In the genomic region with DNA sequence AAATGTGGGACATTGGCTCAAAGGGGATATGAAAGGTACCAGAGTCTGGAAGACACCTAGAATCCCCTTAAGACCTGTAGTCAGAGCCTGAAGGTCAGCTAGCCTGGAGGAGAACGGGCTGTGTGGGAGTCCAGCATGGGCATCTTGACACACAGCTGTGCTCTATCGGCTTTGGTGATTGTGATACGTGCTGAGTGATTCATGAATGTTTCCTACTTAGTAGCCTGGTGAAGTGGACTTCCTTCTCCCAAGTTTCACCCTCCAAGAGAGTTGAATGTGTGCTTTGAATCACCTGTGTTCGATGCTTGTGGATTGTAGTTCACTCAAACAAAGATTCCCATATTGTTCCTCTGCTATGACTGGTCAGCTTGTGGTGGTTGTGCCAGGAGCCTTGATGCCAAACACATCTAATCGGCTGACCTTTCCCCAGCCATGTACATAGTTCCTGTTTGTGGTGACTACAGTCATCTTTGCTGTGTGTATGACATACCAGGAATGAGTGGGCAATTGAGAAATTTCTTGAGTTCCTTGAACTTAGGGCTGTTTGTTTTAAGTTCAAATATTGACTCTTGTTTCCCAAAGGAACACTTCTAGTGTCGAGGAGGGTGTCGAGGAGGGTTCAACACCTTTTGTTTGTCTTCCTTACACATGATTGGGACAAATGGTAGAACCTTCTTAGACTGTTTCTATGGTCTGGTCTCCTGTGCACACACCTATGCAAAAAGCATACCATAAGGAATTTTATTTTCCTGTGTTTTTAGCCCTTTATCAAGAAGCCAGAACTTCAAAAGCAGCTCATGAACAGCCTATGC, we compare ENCODE assay signal across 12 mouse cellular contexts.
DNase-seq lines count a peak whose midpoint lies in the region; ATAC-seq and TF ChIP-seq lines count a peak whose summit lies in the region.
"Had no signal": no experiment of that assay in that cellular context is flagged by ENCODE, and none has a peak within 500 bp of the region (broad histone marks: within the 10 kb centered on the region; RNA-seq: fewer than 3 reads in every experiment).

No protein-coding gene starts in this region.

- DNase-seq in spleen, adult 2 months (ENCODE audit: low read depth in 1 of 2, low spot score in 2 of 2) = no peak
- DNase-seq in spleen, postnatal 10 days (ENCODE audit: low spot score in 2 of 2) = no peak
- DNase-seq in lung, postnatal 4 days = peak; percentile 59 to 62
- no peak for DNase-seq in left cerebral cortex, postnatal 10 days (ENCODE audit: extremely low spot score in 1 of 2, low spot score in 2 of 2)
- DNase-seq: gastrocnemius, postnatal 14 days; heart, postnatal 10 days had no signal

- H3K36me3 ChIP-seq in spleen, adult 2 months (ENCODE audit: control insufficient read depth, insufficient read depth, low read length) = no peaks in the 10 kb centered on the region
- no peaks in the 10 kb centered on the region for H3K36me3 ChIP-seq in neural tube, embryonic 15.5 days
- H3K36me3 ChIP-seq in intestine, embryonic 15.5 days = no peaks in the 10 kb centered on the region
- H3K36me3 ChIP-seq: forebrain, embryonic 10.5 days; limb, embryonic 15.5 days had no signal

- WGBS in spleen, adult 2 months = 62% methylated on average over 7 of the region's 7 CpGs
- 83% methylated on average over 7 of the region's 7 CpGs for WGBS in neural tube, embryonic 15.5 days
- 66% methylated on average over 7 of the region's 7 CpGs for WGBS in intestine, embryonic 15.5 days

- peak; percentile 89 for ATAC-seq in granulocyte monocyte progenitor cell, adult 5-6 weeks (replicated peaks; ENCODE audit: poor library complexity, severe bottlenecking)
- ATAC-seq in neural tube, embryonic 15.5 days (ENCODE audit: low FRiP score) = no peak
- no peak for ATAC-seq in intestine, embryonic 15.5 days
- ATAC-seq: intestine, embryonic 16.5 days had no signal

- peaks cover 25% of the 10 kb centered on the region for H3K4me1 ChIP-seq in spleen, adult 2 months (ENCODE audit: control insufficient read depth, insufficient read depth, insufficient read length)
- H3K4me1 ChIP-seq in neural tube, embryonic 15.5 days = no peaks in the 10 kb centered on the region
- H3K4me1 ChIP-seq in intestine, embryonic 15.5 days (replicated peaks) = no peaks in the 10 kb centered on the region
- H3K4me1 ChIP-seq: limb, embryonic 15.5 days had no signal

- no peak overlapping the region for H3K4me2 ChIP-seq in neural tube, embryonic 15.5 days
- no peak overlapping the region for H3K4me2 ChIP-seq in intestine, embryonic 15.5 days (replicated peaks)
- H3K4me2 ChIP-seq: limb, embryonic 15.5 days had no signal

- H3K27ac ChIP-seq in spleen, adult 2 months (ENCODE audit: insufficient read depth, low read length) = peak overlapping the region; percentile 6; the same call in 1 of the 2 replicates
- H3K27ac ChIP-seq in neural tube, embryonic 15.5 days (replicated peaks) = no peak overlapping the region
- H3K27ac ChIP-seq in intestine, embryonic 15.5 days = no peak overlapping the region
- H3K27ac ChIP-seq: forebrain, embryonic 10.5 days; limb, embryonic 15.5 days had no signal

- H3K9ac ChIP-seq in neural tube, embryonic 15.5 days (replicated peaks) = no peak overlapping the region
- H3K9ac ChIP-seq in intestine, embryonic 15.5 days = no peak overlapping the region
- H3K9ac ChIP-seq: limb, embryonic 15.5 days had no signal

- intact Hi-C loops in left cerebral cortex, postnatal 10 days (cut with DNase I) = no loop called here

- no peaks in the 10 kb centered on the region for H3K9me3 ChIP-seq in neural tube, embryonic 15.5 days (replicated peaks)
- no peaks in the 10 kb centered on the region for H3K9me3 ChIP-seq in intestine, embryonic 15.5 days
- H3K9me3 ChIP-seq: forebrain, embryonic 10.5 days; limb, embryonic 15.5 days had no signal

- TF ChIP-seq POLR2A in spleen, adult 2 months (IDR thresholded peaks at IDR 0.05; ENCODE audit: low read depth, low read length) = no peak

- no peak overlapping the region for H3K4me3 ChIP-seq in spleen, adult 2 months (ENCODE audit: extremely low read depth, insufficient read depth, insufficient read length)
- no peak overlapping the region for H3K4me3 ChIP-seq in neural tube, embryonic 15.5 days (replicated peaks)
- no peak overlapping the region for H3K4me3 ChIP-seq in intestine, embryonic 15.5 days (replicated peaks)
- H3K4me3 ChIP-seq: forebrain, embryonic 10.5 days; limb, embryonic 15.5 days had no signal

- no peak for TF ChIP-seq CTCF in spleen, adult 2 months (IDR thresholded peaks at IDR 0.05; ENCODE audit: extremely low read depth, insufficient read depth, insufficient read length, insufficient replicate concordance)

- H3K27me3 ChIP-seq in spleen, adult 2 months (ENCODE audit: control insufficient read depth, insufficient read depth, low read length) = no peaks in the 10 kb centered on the region
- no peaks in the 10 kb centered on the region for H3K27me3 ChIP-seq in neural tube, embryonic 15.5 days (replicated peaks)
- no peaks in the 10 kb centered on the region for H3K27me3 ChIP-seq in intestine, embryonic 15.5 days (replicated peaks)
- H3K27me3 ChIP-seq: limb, embryonic 15.5 days had no signal

Comparison
In these comparisons a context has a peak if more than half of its experiments do, and no peak if none do; other contexts are left out.
1. DNase-seq: peak in lung, postnatal 4 days (2 of 2); none in spleen, adult 2 months (0 of 2), spleen, postnatal 10 days (0 of 2) and left cerebral cortex, postnatal 10 days (0 of 2).